Mouse (Mus musculus): Measurements from ENCODE around the gene Dab2.

The Dab2 gene

DNA sequence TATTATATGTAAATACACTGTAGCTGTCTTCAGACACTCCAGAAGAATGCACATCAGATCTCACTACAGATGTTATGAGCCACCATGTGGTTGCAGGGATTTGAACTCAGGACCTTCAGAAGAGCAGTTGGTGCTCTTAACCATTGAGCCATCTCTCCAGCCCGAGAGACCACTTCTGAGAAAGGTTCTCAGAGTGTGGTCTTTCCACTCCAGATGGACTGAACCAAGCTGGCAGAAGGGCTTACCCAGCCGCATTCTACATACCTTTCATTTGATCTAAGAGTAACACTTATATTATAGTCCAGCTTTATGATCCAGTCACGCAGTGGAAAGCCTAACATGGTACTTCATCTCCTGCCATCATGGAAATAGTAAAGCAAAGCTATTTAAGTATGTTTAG, 92.3 kb downstream of the Dab2 start:
- DNase-seq (ENCODE audit: low spot score in 2 of 2), result no peak

DNA sequence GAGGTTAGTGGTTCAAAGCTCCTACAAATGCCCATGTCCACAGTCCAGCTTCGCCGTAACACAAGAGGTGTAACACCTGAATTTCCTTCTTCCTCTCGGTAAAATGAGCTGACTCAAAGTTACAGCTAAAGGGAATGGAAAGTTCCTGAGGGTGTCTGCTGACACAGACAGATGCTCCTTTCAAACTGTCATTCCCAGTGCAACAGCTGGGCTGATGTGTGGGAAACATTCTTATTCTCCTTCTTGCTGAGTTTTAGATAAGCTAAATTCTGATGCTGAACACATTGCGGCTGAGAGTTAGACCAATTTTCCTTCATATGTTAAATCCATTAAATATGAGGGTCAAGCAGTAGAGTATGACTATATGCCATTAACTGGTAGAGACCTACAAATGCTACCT, 94.0 kb downstream of the Dab2 start:
- no peak for DNase-seq (ENCODE audit: low spot score in 2 of 2)

- no peak for DNase-seq (ENCODE audit: low spot score in 2 of 2)
Measured at GRCm38 (mm10) chr15:6398211-6398610, 98.6 kb downstream of the Dab2 start.

DNA sequence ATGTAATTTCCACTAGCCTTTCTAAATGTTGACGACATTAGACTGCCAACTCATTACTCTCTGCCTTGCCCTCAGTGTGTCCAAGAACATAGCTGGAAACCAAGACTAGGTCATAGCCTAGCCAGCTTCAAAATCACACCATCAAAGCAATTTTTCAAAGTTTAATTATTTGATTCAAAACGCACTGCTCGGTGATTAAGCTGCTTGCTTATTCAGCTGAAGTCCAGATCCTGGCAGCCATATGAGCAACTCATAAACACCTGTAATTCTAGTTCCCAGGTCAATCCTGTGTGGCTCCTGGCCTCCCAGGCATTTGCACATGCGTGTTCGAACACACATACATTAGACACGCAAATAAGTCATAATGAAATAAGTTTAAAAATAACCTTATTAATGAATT, 99.3 kb downstream of the Dab2 start:
- DNase-seq (ENCODE audit: low spot score in 2 of 2), result no peak

DNA sequence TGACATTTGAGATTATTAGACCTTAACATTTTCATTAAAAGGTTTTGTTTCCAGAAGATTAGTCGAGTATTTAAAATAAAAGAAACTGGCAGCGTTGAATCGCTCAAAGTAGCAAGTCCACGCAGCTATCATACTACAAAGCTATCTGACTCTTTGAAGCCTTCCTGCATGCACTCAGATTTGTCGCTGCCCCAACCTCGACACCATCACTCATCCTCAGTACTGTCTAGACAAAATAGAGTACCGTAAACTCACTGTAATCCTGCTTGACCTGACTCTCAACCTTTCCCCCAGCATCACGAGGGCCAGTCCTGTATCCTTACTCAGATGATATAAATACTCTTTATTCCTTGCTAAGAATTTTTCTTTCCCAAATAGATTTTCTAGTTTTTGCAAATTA, 100.5 kb downstream of the Dab2 start:
- no peak for DNase-seq (ENCODE audit: low spot score in 2 of 2)

DNA sequence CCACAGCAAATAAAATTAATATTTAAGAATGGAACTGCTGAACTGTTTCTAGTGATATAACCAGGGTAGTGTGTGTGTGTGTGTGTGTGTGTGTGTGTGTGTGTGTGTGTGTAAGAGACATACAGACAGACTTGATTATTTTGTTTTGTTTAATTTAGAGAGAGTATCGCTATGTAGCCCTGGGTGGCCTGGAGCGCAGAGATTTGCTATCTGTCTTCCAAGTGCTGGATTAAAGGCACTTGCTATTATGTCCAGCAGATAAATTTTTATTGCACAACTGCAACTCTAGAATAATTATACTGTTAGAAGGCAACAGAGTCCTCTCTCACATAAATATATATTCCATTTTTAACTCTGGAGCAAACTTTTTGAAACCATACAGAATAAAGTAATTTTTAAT, 102.8 kb downstream of the Dab2 start:
- DNase-seq (ENCODE audit: low spot score in 2 of 2), result no peak

GRCm38 (mm10) chr15:6404172-6404571, 104.6 kb downstream of the Dab2 start:
- no peak for DNase-seq (ENCODE audit: low spot score in 2 of 2)

DNA sequence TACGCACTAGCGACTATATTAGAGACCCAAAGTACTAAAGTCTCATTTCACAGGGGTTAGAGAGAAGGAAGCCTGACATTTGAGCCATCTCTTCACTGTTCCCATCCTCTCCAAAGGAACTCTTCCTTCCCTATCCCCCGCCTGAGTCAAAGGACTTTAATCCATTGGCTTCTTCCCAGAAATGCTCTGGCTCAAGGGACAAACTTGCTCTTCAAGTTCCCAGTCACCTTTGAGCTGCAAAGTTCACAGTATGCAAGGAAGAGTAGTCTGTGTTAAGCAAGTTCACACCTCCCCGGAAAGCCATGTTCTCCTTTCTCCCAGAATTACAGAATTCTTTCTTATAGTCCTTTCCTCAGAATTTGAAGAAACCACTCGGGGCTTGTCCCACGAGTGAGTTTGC, 107.2 kb downstream of the Dab2 start:
- DNase-seq (ENCODE audit: low spot score in 2 of 2), result no peak

- DNase-seq (ENCODE audit: low spot score in 2 of 2), result no peak
Measured at GRCm38 (mm10) chr15:6409031-6409430, 109.4 kb downstream of the Dab2 start.

DNA sequence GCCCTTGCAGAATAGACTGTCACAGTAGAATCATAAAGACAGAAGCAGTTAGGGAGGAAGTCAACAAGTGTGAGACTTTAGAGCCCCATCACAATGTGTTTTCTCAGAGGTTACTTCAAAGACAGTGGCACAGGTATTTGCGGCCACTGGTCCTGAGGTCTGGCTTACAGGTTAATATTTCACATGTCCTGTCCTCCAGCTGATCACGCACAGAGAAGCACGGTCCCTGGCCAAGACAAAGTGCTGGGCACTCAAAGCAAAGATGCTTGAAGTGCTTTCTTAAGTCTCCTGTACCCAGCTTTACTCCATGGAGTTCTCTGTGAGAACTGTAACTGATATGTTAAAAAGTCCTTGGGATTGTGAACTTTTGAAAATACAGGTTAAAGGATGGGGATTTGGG, 110.6 kb downstream of the Dab2 start:
- no peak for DNase-seq (ENCODE audit: low spot score in 2 of 2)

DNA sequence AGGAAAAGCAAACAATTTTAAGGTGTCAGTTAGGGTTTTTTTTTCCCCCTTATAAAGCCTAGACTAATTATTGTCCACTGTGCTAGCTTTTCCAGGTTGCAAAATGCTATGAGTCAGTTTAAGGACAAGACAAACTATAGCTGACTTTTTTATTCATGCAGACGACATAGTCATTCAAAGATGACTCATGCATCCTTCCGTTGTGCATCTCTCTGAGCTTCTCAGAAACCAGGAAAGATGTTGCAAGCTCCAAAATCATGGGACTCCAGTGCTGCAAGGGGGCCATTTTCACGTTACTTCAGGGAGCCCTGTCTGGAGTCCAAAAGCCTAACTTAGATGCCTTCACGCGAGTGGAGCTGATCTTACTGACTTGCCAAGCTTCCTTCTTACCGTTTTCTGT, 111.7 kb downstream of the Dab2 start:
- DNase-seq (ENCODE audit: low spot score in 2 of 2), result no peak

DNA sequence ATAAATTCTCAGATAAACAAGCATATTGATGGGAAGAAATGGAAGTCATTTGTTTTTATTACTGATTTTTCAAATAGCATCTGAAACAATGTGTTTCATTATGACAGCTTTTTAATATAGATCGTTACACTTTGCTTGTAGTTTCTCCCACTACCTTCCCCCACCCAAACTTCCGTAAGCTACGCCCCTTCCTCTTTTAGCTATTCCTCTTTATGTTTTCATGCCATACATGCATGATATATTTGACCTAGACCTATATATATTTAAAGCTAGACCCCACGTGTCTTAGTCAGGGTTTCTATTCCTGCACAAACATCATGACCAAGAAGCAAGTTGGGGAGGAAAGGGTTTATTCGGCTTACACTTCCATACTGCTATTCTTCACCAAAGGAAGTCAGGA, 115.7 kb downstream of the Dab2 start:
- DNase-seq (ENCODE audit: low spot score in 2 of 2), result no peak

- no peak for DNase-seq (ENCODE audit: low spot score in 2 of 2)
Measured at GRCm38 (mm10) chr15:6431777-6432176, 132.2 kb downstream of the Dab2 start.

DNA sequence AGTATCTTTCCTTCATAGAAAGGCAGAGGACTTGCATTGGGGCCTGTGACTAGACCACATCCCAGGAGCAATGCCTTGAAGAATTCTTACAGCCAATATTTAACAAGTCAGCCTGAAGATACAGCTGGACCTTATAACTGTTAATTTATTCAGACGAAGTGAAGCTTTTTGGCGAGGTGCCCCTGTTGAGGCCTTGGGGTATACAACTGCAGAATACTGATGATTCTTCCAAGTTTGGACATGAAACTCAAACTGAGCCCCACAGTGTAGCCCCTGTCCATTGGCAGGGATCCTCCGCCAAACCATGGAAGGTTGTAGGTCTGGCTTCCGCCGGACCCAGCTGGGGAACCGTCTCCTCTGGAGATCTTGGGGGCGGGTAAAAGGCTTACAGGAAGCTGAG, 132.8 kb downstream of the Dab2 start:
- no peak for DNase-seq (ENCODE audit: low spot score in 2 of 2)

- DNase-seq (ENCODE audit: low spot score in 2 of 2), result no peak
Measured at GRCm38 (mm10) chr15:6435281-6435680, 135.7 kb downstream of the Dab2 start.

DNA sequence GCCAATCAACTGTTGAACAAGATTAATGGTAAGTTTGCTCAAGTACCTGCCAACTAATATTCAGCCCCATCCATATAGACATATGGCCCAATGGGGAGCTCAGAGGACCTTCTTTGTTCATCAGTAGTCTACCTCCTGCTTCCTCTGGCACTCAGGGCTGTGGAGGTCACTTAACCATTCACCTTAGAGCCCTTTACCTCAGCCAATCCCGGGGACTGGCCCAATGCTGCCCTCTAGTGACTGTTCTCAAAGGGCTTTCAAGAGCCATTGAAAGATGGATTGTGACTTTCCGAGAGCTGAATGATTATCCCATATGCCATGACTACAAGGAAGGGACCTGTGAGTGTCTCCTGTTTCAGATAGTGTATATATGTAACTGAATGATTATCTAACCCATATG, 136.2 kb downstream of the Dab2 start:
- no peak for DNase-seq (ENCODE audit: low spot score in 2 of 2)

DNA sequence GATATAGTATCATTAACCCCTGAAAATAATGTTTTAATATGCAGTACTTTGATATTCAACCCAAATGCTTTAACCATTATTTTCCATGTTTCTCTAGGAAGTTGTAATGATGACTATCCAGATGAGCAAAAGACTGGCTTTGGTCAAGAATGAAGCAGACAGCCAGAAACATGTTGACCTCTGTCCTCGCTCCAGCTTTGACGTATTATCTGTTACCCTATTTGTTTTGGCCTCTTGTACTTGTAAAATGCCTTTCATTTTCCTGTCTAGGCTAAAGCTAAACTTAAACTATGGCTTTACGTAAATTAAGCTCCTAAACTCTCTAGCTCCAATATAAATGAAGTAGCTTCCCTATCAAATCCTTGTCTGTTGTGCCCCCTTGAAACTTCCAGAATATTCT, 139.1 kb downstream of the Dab2 start:
- no peak for DNase-seq (ENCODE audit: low spot score in 2 of 2)

DNA sequence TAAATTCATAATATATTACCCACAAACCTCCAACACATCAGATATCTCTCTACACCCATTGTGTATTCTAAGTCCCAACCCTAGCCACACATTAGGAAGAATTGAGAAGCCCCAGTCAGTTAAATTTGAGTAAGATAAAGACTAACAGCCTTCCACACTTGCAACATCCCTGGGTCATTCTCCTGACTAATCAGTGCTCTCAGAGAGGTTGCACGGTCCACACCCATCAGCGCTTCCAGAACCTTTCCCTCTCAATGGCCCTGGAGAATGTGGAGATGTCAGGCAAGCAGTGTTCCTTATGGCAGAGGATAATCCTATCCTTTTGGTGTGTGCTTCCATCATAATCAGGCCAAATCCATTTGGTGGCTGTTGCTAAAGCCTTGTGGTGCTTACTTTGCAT, 144.9 kb downstream of the Dab2 start:
- DNase-seq (ENCODE audit: low spot score in 2 of 2), result no peak

DNA sequence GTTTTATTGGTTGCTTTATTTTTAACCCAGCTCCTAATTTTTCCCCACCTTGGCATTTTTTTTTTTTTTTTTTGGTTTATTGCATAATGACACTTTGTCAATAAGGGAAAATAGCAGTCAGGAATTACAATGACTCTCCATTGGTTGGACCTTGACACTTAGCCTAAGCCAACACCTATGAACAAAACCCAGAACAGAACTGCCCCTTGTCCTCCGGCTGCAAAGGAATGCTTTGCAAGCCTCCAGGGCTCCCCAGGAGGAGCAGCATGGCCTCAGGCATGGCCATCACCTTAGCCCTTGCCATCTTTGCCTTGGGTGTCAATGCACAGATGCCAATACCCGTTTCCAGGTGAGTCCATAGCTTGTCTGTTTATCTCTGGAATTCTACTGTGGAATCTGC, 145.5 kb downstream of the Dab2 start, which contains the start of gene C9:
Gene C9, plus strand, starts transcription at position 193 of the 400 bp plus-strand sequence.
- no peak for DNase-seq (ENCODE audit: low spot score in 2 of 2)

DNA sequence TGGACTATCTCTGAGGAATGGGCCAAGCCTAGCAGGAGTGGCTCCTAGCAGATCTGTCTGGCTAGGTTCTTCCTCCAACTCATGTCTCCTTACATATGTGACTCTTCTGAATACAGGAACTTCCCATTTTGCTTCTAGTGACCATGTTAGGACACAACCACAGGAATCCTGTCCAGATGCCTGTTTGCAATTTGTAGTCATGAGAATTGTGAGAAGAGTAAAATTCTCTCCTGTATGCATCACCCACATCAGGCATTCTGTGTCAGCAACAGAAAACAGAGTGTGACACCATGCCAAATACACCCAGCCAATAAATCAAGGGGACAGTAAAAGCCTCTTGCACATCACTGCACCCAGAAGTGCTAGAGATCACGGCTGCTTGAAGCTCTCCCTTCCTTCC, 146.6 kb downstream of the Dab2 start:
- DNase-seq (ENCODE audit: low spot score in 2 of 2), result no peak

GRCm38 (mm10) chr15:6448892-6449291, 149.3 kb downstream of the Dab2 start:
- no peak for DNase-seq (ENCODE audit: low spot score in 2 of 2)

DNA sequence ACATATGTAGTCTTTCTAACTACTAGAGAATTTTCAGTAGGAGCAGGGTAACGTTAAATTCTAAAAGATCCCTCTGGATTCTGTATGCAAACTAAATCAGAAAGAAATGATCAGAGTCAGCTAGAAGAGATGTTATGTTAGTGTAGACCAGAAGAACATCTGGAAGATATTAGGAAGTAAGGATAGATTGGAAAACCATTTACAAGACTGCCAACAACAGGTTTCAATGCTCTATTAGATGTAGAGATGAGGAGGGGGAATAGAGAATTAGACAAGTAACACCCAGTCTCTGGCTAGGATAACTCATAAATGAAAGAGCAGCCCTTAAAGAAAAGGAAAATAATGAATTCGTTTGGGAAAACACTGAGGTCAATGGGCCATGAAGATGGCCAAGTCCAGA, 154.9 kb downstream of the Dab2 start:
- DNase-seq (ENCODE audit: low spot score in 2 of 2), result no peak

DNA sequence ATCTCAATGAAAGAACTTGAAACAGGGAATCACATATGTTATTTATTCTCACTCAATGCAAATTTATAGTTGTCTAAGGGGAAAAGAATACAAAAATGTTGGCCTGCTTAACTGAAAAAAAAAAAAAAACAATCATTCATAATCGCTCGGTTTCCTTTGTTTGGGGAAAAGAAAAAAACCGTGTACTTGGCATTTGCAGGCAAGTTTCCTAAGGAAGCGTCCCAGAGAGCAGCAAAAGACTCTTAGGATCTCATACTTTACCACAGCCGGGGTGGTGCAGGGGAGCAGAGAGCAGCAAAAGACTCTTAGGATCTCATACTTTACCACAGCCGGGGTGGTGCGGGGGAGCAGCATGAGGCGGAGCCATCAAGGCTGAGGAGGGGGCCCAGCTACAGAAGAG, 161.8 kb downstream of the Dab2 start:
- DNase-seq (ENCODE audit: low spot score in 2 of 2), result no peak

- DNase-seq (ENCODE audit: low spot score in 2 of 2), result no peak
Measured at GRCm38 (mm10) chr15:6463361-6463923, 163.9 kb downstream of the Dab2 start.

DNA sequence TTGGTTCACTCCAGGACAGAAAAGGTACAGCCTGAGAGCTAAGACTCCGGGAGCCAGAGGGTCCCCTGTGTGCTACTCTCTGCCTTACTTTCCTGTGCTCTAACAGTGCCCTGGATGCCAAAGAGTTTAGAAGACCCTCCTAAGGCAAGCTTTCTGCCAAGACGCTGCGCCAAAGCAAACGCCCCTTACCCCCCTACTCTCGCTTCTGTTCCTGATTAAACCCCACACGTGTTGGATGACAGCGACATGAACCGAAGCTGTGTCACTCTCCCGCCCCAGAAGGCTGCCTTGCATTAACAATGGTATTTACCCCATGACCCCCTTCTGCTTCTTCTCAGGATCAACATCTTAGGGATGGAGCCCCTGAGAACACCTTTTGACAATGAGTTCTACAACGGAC, 167.4 kb downstream of the Dab2 start:
- no peak for DNase-seq (ENCODE audit: low spot score in 2 of 2)

All from urinary bladder, adult 18-20 months (tissue).